17 mouse cellular contexts compared by ENCODE assay signal in genomic region chr1:58954578-58955410, GRCm38 (mm10). TPM values are rescaled to one million over a fixed set of nuclear protein-coding genes. Genes with fewer than 3 reads are reported as not detected.
DNase-seq lines count a peak whose midpoint lies in the region; ATAC-seq and TF ChIP-seq lines count a peak whose summit lies in the region.
"Had no signal": no experiment of that assay in that cellular context is flagged by ENCODE, and none has a peak within 500 bp of the region (broad histone marks: within the 10 kb centered on the region; RNA-seq: fewer than 3 reads in every experiment).

No protein-coding gene starts in this region.

- peak overlapping the region; percentile 65 for H3K4me2 ChIP-seq in liver, postnatal 0 days (ENCODE audit: low read depth, low read length)
- no peak overlapping the region for H3K4me2 ChIP-seq in forebrain, embryonic 14.5 days (ENCODE audit: low read length)
- H3K4me2 ChIP-seq: embryonic facial prominence, embryonic 12.5 days; forebrain, embryonic 12.5 days; neural tube, embryonic 12.5 days had no signal

- ATAC-seq in liver, postnatal 0 days, result no peak
- ATAC-seq in forebrain, embryonic 14.5 days, result no peak
- ATAC-seq: hindbrain, embryonic 16.5 days; Patski had no signal

- H3K4me1 ChIP-seq in kidney, adult 2 months (ENCODE audit: control insufficient read depth, insufficient read depth, low read length), result peaks cover 46% of the 10 kb centered on the region
- H3K4me1 ChIP-seq in erythroblast, embryonic 14.5 days (ENCODE audit: control insufficient read depth), result peaks cover 97% of the 10 kb centered on the region
- H3K4me1 ChIP-seq in liver, postnatal 0 days (ENCODE audit: insufficient read depth), result peaks cover 64% of the 10 kb centered on the region
- H3K4me1 ChIP-seq in hindbrain, embryonic 10.5 days (replicated peaks), result peaks cover 42% of the 10 kb centered on the region
- no peaks in the 10 kb centered on the region for H3K4me1 ChIP-seq in forebrain, embryonic 14.5 days (ENCODE audit: control insufficient read depth, insufficient read depth, low read length)
- H3K4me1 ChIP-seq: neural tube, embryonic 12.5 days had no signal

- H3K4me3 ChIP-seq in kidney, adult 2 months (ENCODE audit: insufficient read depth, low read depth, low read length), result no peak overlapping the region
- peak overlapping the region; percentile 63 for H3K4me3 ChIP-seq in erythroblast, embryonic 14.5 days (replicated peaks)
- H3K4me3 ChIP-seq in liver, postnatal 0 days (ENCODE audit: low read depth, low read length), result peak overlapping the region; percentile 24; the same call in 1 of the 2 replicates
- H3K4me3 ChIP-seq in hindbrain, embryonic 10.5 days, result no peak overlapping the region
- H3K4me3 ChIP-seq in forebrain, embryonic 14.5 days (ENCODE audit: low read depth, low read length), result no peak overlapping the region
- H3K4me3 ChIP-seq: embryonic facial prominence, embryonic 12.5 days; forebrain, embryonic 12.5 days; neural tube, embryonic 12.5 days had no signal

- no peaks in the 10 kb centered on the region for H3K27me3 ChIP-seq in kidney, adult 2 months (replicated peaks; ENCODE audit: control insufficient read depth, insufficient read depth, low read length)
- H3K27me3 ChIP-seq in erythroblast, embryonic 14.5 days (ENCODE audit: control insufficient read depth), result no peaks in the 10 kb centered on the region
- H3K27me3 ChIP-seq in liver, postnatal 0 days (ENCODE audit: insufficient read depth, low read length), result no peaks in the 10 kb centered on the region
- H3K27me3 ChIP-seq in hindbrain, embryonic 10.5 days (ENCODE audit: insufficient read depth, poor library complexity, severe bottlenecking), result no peaks in the 10 kb centered on the region
- no peaks in the 10 kb centered on the region for H3K27me3 ChIP-seq in forebrain, embryonic 14.5 days (replicated peaks; ENCODE audit: control insufficient read depth, insufficient read depth, low read length)
- H3K27me3 ChIP-seq: embryonic facial prominence, embryonic 12.5 days; forebrain, embryonic 12.5 days; neural tube, embryonic 12.5 days; Patski had no signal

- H3K9ac ChIP-seq in liver, postnatal 0 days (replicated peaks), result peak overlapping the region; percentile 52
- no peak overlapping the region for H3K9ac ChIP-seq in forebrain, embryonic 14.5 days (ENCODE audit: low read length)
- H3K9ac ChIP-seq: embryonic facial prominence, embryonic 12.5 days; forebrain, embryonic 12.5 days; neural tube, embryonic 12.5 days had no signal

- H3K27ac ChIP-seq in kidney, adult 2 months (ENCODE audit: insufficient read depth, low read depth, low read length), result peak overlapping the region; percentile 10; the same call in 1 of the 2 replicates
- peak overlapping the region; percentile 95 for H3K27ac ChIP-seq in liver, postnatal 0 days (ENCODE audit: low read depth)
- H3K27ac ChIP-seq in hindbrain, embryonic 10.5 days, result no peak overlapping the region
- H3K27ac ChIP-seq in forebrain, embryonic 14.5 days (ENCODE audit: low read depth, low read length), result no peak overlapping the region
- H3K27ac ChIP-seq: embryonic facial prominence, embryonic 12.5 days; forebrain, embryonic 12.5 days; neural tube, embryonic 12.5 days had no signal

- TF ChIP-seq EP300 in liver, postnatal 0 days (IDR thresholded peaks at IDR 0.05; ENCODE audit: low read depth), result peak; percentile 56

- 81% methylated on average over 8 of the region's 8 CpGs for WGBS in kidney, adult 2 months
- WGBS in liver, postnatal 0 days (ENCODE audit: insufficient replicate concordance), result 51% methylated on average over 8 of the region's 8 CpGs
- 82% methylated on average over 8 of the region's 8 CpGs for WGBS in hindbrain, embryonic 10.5 days
- 78% methylated on average over 8 of the region's 8 CpGs for WGBS in forebrain, embryonic 14.5 days

- TF ChIP-seq POLR2A in kidney, adult 2 months (IDR thresholded peaks at IDR 0.05; ENCODE audit: low read depth, low read length), result no peak

- peak; percentile 0 for DNase-seq in adrenal gland, postnatal 10 days
- no peak for DNase-seq in adrenal gland, postnatal 14 days
- no peak for DNase-seq in kidney, adult 2 months
- DNase-seq in kidney, adult 18-20 months, result no peak
- DNase-seq in liver, postnatal 0 days, result peak; percentile 18
- DNase-seq in hindbrain, embryonic 10.5 days (ENCODE audit: low spot score), result no peak
- no peak for DNase-seq in forebrain, embryonic 14.5 days (ENCODE audit: low spot score)
- DNase-seq: cerebellum, adult 11-12 months; left cerebral cortex, postnatal 4 days; lung, adult 2 months; right cerebral cortex, postnatal 14 days had no signal

- TF ChIP-seq CTCF in kidney, adult 2 months (conservative IDR thresholded peaks at IDR 0.05; ENCODE audit: insufficient read depth, insufficient read length, low read depth, low read length), result no peak
- TF ChIP-seq CTCF in liver, postnatal 0 days (IDR thresholded peaks at IDR 0.05; ENCODE audit: low read depth), result no peak

- no peaks in the 10 kb centered on the region for H3K36me3 ChIP-seq in kidney, adult 2 months (ENCODE audit: control insufficient read depth, insufficient read depth, low read length)
- peaks cover 90% of the 10 kb centered on the region for H3K36me3 ChIP-seq in erythroblast, embryonic 14.5 days (ENCODE audit: control insufficient read depth)
- H3K36me3 ChIP-seq in liver, postnatal 0 days (replicated peaks; ENCODE audit: insufficient read depth, low read length), result no peaks in the 10 kb centered on the region
- no peaks in the 10 kb centered on the region for H3K36me3 ChIP-seq in hindbrain, embryonic 10.5 days
- no peaks in the 10 kb centered on the region for H3K36me3 ChIP-seq in forebrain, embryonic 14.5 days (ENCODE audit: control insufficient read depth, insufficient read depth, low read length)
- H3K36me3 ChIP-seq: embryonic facial prominence, embryonic 12.5 days; forebrain, embryonic 12.5 days; neural tube, embryonic 12.5 days had no signal

- no peaks in the 10 kb centered on the region for H3K9me3 ChIP-seq in erythroblast, embryonic 14.5 days (ENCODE audit: control insufficient read depth, low read length)
- H3K9me3 ChIP-seq in liver, postnatal 0 days (ENCODE audit: low read length), result no peaks in the 10 kb centered on the region
- H3K9me3 ChIP-seq in hindbrain, embryonic 10.5 days, result no peaks in the 10 kb centered on the region
- H3K9me3 ChIP-seq in forebrain, embryonic 14.5 days (replicated peaks; ENCODE audit: control insufficient read depth, low read length), result no peaks in the 10 kb centered on the region
- H3K9me3 ChIP-seq: embryonic facial prominence, embryonic 12.5 days; forebrain, embryonic 12.5 days; neural tube, embryonic 12.5 days had no signal

RNA-seq across cellular contexts. Expression of gene Trak2, which starts 18.4 kb away (rescaled TPM):
- 10 to 100 TPM; 38.9 to 54.9 TPM for total RNA-seq in adrenal gland, postnatal 10 days (2021)
- 44.5 and 55.7 TPM in 2 replicates for total RNA-seq in adrenal gland, postnatal 14 days (2021)
- 55.4 and 63.1 TPM in 2 replicates for polyA plus RNA-seq in kidney, adult 2 months (2012; rRNA removed)
- polyA plus RNA-seq in erythroblast, embryonic 14.5 days (2012), result 54.9 and 57.2 TPM in 2 replicates
- 17.7 and 22.8 TPM in 2 replicates for polyA plus RNA-seq in liver, postnatal 0 days (2015; fragmentation: Nextera tagmentation; extraction: Ambion mirVana)
- polyA plus RNA-seq in hindbrain, embryonic 10.5 days (2016; fragmentation: Nextera tagmentation; extraction: Ambion mirVana), result 11.0 and 12.0 TPM in 2 replicates
- 17.9 and 20.9 TPM in 2 replicates for polyA plus RNA-seq in forebrain, embryonic 14.5 days (2014; fragmentation: Nextera tagmentation; extraction: Ambion mirVana)

RNA-seq across cellular contexts. Expression of gene Stradb, which starts 18.5 kb away (rescaled TPM):
- 10 to 100 TPM; 36.2 to 51.2 TPM for total RNA-seq in adrenal gland, postnatal 10 days (2021)
- total RNA-seq in adrenal gland, postnatal 14 days (2021), result 40.0 and 51.1 TPM in 2 replicates
- 25.0 and 26.6 TPM in 2 replicates for polyA plus RNA-seq in kidney, adult 2 months (2012; rRNA removed)
- polyA plus RNA-seq in erythroblast, embryonic 14.5 days (2012), result 2.2 and 2.5 TPM in 2 replicates
- polyA plus RNA-seq in liver, postnatal 0 days (2015; fragmentation: Nextera tagmentation; extraction: Ambion mirVana), result 29.1 and 30.5 TPM in 2 replicates
- polyA plus RNA-seq in hindbrain, embryonic 10.5 days (2016; fragmentation: Nextera tagmentation; extraction: Ambion mirVana), result 29.9 and 34.1 TPM in 2 replicates
- polyA plus RNA-seq in forebrain, embryonic 14.5 days (2014; fragmentation: Nextera tagmentation; extraction: Ambion mirVana), result 96.7 and 107 TPM in 2 replicates

Comparison
In these comparisons a context has a peak if more than half of its experiments do, and no peak if none do; other contexts are left out.
1. DNase-seq: peak in adrenal gland, postnatal 10 days (single experiment) and liver, postnatal 0 days (single experiment); none in adrenal gland, postnatal 14 days (single experiment), kidney, adult 2 months (single experiment), kidney, adult 18-20 months (single experiment), hindbrain, embryonic 10.5 days (single experiment) and forebrain, embryonic 14.5 days (single experiment).
2. H3K27ac ChIP-seq: peak in kidney, adult 2 months (single experiment) and liver, postnatal 0 days (single experiment); none in hindbrain, embryonic 10.5 days (single experiment) and forebrain, embryonic 14.5 days (single experiment).
3. H3K4me3 ChIP-seq: peak in erythroblast, embryonic 14.5 days (single experiment) and liver, postnatal 0 days (single experiment); none in kidney, adult 2 months (single experiment), hindbrain, embryonic 10.5 days (single experiment) and forebrain, embryonic 14.5 days (single experiment).